Mouse (Mus musculus): ENCODE measurements around the gene Myadml2.

Gene Myadml2

DNA sequence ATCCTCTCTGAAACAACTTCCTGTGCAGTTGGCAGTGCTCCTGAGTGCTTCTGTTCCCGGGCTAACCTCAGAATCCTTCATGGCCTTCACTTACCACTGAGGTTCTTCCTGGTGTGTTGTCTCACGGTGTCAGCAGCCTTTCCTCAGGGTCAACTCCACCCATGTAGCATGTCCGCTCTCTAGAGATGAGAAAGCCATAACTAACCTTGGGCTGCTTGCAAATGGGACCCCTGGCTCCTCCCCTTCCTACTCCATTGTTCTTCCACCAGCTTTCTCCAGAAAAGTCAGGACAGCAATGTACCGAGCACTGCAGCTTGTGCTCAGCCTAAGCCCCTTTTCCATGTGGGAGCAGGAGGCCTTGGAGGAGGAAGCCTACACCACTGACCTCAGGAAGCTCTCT is 41.2 kb downstream of the Myadml2 start:
- Histone ChIP-seq H3K36me3 (ENCODE audit: insufficient read depth, low read length) (peaks cover 79% of the 10 kb centered on the region), H3K9me3 (ENCODE audit: low read length) (no peaks in the 10 kb centered on the region), H3K4me3 (replicated peaks; ENCODE audit: low read length) (0 out of 2 replicates have a peak overlapping the region, but pooled peaks have one; percentile 13), H3K27me3 (ENCODE audit: insufficient read depth, low read length) (0 out of 2 replicates have a peak, but pooled peaks cover 2% of the 10 kb centered on the region), H3K4me1 (replicated peaks; ENCODE audit: low read depth, low read length) (peaks cover 63% of the 10 kb centered on the region)
- TF ChIP-seq POU5F1 (IDR thresholded peaks at IDR 0.05; ENCODE audit: borderline replicate concordance, low read length) (no peak), CTCF (conservative IDR thresholded peaks at IDR 0.05; ENCODE audit: low read length) (no peak), NANOG (IDR thresholded peaks at IDR 0.05; ENCODE audit: borderline replicate concordance, low read length) (no peak)

DNA sequence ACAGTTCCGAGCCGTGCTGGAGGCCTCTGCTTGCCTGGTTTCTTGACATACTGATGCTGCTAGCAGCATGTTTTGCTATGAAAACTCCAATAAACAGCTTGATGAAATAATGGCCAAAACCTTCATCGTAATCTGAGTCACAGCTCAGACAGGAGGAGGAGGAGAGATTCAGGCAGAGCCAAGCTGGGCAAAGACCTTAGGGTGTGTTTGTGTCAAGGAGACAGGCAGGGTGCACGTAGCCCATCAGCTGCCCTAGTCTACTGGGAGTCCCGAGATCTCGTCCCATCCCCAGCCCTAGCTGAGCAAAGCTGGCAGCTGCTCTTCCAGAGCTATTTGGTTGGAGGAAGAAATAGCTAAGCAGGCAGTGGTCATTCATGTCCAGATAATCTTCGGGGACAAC is 42.3 kb downstream of the Myadml2 start:
- Histone ChIP-seq H3K27me3 (ENCODE audit: insufficient read depth, low read length) (0 out of 2 replicates have a peak, but pooled peaks cover 2% of the 10 kb centered on the region), H3K4me1 (replicated peaks; ENCODE audit: low read depth, low read length) (peaks cover 54% of the 10 kb centered on the region), H3K9me3 (ENCODE audit: low read length) (no peaks in the 10 kb centered on the region), H3K4me3 (replicated peaks; ENCODE audit: low read length) (no peak overlapping the region), H3K36me3 (ENCODE audit: insufficient read depth, low read length) (peaks cover 78% of the 10 kb centered on the region)
- TF ChIP-seq POU5F1 (IDR thresholded peaks at IDR 0.05; ENCODE audit: borderline replicate concordance, low read length) = no peak
- TF ChIP-seq NANOG (IDR thresholded peaks at IDR 0.05; ENCODE audit: borderline replicate concordance, low read length) = no peak
- no peak for TF ChIP-seq CTCF (conservative IDR thresholded peaks at IDR 0.05; ENCODE audit: low read length)

DNA sequence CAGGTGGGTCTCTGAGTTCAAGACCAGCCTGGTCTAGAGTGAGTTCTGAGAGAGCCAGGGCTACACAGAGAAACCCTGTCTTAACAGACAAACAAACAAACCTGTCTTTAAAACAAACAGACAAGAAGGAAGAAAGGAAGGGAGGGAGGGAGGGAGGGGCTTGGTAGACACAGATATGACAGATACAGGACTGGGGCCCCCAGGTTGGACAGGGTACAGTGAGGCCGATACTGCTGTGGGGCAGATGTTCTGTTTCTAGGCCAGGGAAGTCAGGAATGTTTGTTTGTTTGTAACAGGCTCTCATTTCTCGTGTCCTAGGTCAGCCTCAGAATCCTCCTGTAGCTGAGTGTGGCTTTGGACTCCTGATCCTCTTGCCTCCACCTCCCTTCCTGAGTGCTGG is 44.4 kb downstream of the Myadml2 start:
- Histone ChIP-seq H3K36me3 (ENCODE audit: insufficient read depth, low read length) (peaks cover 81% of the 10 kb centered on the region), H3K27me3 (ENCODE audit: insufficient read depth, low read length) (0 out of 2 replicates have a peak, but pooled peaks cover 2% of the 10 kb centered on the region), H3K4me3 (replicated peaks; ENCODE audit: low read length) (no peak overlapping the region), H3K9me3 (ENCODE audit: low read length) (no peaks in the 10 kb centered on the region), H3K4me1 (replicated peaks; ENCODE audit: low read depth, low read length) (peaks cover 48% of the 10 kb centered on the region)
- TF ChIP-seq CTCF (conservative IDR thresholded peaks at IDR 0.05; ENCODE audit: low read length) (no peak), POU5F1 (IDR thresholded peaks at IDR 0.05; ENCODE audit: borderline replicate concordance, low read length) (no peak), NANOG (IDR thresholded peaks at IDR 0.05; ENCODE audit: borderline replicate concordance, low read length) (no peak)

DNA sequence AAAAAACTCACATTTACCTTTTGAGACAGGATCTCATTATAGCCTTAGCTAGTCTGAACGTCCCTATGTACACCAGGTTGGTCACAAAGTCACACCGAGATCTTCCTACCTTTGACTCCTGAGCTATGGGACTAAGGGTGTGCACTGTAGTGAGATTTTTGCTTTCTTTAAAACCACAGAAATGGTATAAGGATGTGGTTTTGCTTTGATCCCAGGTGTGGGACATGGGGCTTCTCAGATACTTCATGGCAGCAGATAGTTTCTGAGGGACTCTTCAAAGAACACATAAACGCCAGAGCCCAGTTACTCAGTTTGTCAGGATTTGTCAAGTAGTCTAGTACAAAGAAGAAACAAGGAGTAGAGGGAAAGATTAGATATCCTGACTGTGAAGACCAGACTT is 47.2 kb downstream of the Myadml2 start:
- Histone ChIP-seq H3K36me3 (ENCODE audit: insufficient read depth, low read length) (peaks cover 82% of the 10 kb centered on the region), H3K4me3 (replicated peaks; ENCODE audit: low read length) (no peak overlapping the region), H3K27me3 (ENCODE audit: insufficient read depth, low read length) (no peaks in the 10 kb centered on the region), H3K9me3 (ENCODE audit: low read length) (no peaks in the 10 kb centered on the region), H3K4me1 (replicated peaks; ENCODE audit: low read depth, low read length) (peaks cover 37% of the 10 kb centered on the region)
- TF ChIP-seq NANOG (IDR thresholded peaks at IDR 0.05; ENCODE audit: borderline replicate concordance, low read length) (no peak), CTCF (conservative IDR thresholded peaks at IDR 0.05; ENCODE audit: low read length) (no peak), POU5F1 (IDR thresholded peaks at IDR 0.05; ENCODE audit: borderline replicate concordance, low read length) (no peak)

DNA sequence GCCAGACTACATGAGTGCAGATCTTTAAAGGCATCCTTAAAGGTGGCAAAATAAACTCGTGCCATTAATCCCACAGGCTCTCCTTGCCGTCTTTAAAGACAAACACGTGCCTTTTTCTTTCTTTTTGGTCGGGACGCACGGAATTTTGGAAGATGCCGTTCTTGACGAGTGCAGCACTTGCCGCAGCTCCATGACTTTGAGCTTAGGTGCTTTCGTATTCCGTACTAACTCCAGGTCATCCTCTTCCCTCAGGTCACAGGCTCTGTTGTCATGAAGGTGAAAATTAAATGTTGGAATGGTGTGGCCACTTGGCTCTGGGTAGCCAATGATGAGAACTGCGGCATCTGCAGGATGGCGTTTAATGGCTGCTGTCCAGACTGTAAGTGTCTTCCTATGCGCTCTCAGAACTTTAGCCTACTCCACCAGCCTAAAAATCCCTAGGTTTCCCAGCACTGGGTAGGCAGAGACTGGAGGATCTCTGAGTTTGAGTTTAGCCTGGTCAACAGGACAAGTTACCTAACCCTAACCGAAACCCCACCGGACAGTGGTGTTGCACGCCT is 48.9 kb downstream of the Myadml2 start:
- Histone ChIP-seq H3K4me3 (replicated peaks; ENCODE audit: low read length) (peak overlapping the region; percentile 96), H3K9me3 (ENCODE audit: low read length) (no peaks in the 10 kb centered on the region), H3K27me3 (ENCODE audit: insufficient read depth, low read length) (no peaks in the 10 kb centered on the region), H3K36me3 (ENCODE audit: insufficient read depth, low read length) (peaks cover 82% of the 10 kb centered on the region), H3K4me1 (replicated peaks; ENCODE audit: low read depth, low read length) (peaks cover 51% of the 10 kb centered on the region)
- TF ChIP-seq CTCF (conservative IDR thresholded peaks at IDR 0.05; ENCODE audit: low read length) = no peak

DNA sequence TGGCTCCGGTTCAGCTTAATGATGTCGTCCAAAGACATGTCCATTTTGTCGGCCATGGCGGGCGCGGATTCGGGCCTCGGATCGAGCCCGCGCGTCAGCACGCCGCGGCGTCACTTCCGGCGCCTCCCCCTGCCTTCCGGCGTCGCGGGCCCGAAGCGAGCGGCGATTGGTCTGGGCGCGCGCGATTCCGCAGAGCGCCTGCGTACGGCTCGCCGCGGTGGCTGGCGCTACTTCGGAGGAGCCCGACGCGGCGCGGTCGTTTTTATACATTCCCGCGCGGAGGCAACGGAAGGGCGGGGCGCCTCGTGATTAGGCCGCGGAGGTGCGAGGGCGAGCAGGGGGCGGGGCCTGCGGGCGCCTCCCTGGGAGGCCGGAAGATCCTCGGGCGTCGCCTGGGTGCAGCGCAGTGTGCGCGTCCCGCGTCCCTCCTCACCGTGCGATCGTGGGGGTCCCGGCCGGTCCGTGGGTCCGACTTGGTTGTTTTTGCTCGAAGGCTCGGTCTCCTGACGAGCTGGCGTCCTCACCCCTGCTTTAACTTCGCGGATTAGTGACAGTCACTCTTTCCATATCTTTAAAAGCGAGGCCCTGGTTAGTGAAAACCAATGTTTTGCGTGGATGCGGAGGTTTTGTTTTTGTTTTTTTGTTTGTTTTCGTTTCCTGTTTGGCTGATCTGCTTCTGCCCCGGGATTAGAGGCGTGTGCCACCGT is 49.5 kb downstream of the Myadml2 start, which contains the start of the genes Alyref and Anapc11:
Gene Alyref (minus strand): TSS at position 83 of the 707 bp plus-strand sequence.
Gene Anapc11 (plus strand): TSS at position 139 of the 707 bp plus-strand sequence.
- Histone ChIP-seq H3K36me3 (ENCODE audit: insufficient read depth, low read length) (peaks cover 82% of the 10 kb centered on the region), H3K9me3 (ENCODE audit: low read length) (no peaks in the 10 kb centered on the region), H3K27me3 (ENCODE audit: insufficient read depth, low read length) (no peaks in the 10 kb centered on the region), H3K4me3 (replicated peaks; ENCODE audit: low read length) (peak within 1 kb of the TSS; percentile 96), H3K4me1 (replicated peaks; ENCODE audit: low read depth, low read length) (peaks cover 56% of the 10 kb centered on the region)
- TF ChIP-seq CTCF (conservative IDR thresholded peaks at IDR 0.05; ENCODE audit: low read length) (no peak), NANOG (IDR thresholded peaks at IDR 0.05; ENCODE audit: borderline replicate concordance, low read length) (no peak), POU5F1 (IDR thresholded peaks at IDR 0.05; ENCODE audit: borderline replicate concordance, low read length) (no peak)

DNA sequence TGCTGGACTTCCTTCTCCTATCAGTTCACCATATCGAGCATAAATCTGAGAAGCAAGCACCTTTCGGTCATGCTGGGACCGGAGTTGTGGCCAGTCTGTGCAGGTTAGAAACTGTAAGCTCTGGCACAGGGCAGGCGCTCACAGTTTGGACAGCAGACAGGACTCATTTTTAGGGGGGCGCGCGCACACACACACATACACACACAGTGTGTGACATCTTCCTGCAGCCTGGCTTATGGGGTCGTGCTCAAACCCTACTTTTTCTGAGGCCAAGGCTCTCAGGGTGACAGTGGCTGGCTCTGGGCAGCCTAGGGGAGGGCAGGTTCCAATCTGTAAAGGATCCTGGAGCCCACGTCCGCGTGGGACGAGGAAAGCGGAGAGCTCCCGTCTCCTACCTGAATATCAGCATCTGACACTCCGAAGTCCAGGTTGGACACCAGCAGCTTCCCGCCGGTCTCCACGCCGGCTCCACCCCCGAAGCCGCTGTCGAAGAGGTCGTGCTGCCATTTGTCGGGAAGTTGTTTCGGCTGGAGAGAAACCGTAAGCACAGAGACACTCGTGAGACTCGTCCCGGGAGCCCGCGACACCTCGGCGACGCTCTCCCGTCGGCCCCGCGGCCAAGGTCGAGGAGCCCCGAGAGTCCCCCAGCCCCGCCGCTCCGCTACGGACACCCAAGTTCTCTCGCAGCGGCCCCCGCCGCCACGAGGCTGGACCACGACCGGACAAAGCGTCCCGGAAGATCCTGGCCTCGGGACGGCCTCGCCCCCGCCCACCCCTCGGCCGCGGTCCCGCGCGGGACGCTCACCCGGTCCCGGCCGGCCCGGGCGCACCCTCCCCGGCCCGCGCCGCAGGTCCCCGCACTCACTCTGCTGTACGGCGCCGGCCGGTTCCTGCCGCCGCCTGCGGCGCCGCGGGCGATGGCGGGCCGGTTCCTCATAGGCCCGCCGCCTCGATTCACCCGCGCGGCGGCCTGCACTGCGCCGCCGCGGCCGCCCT is 50.4 kb downstream of the Myadml2 start:
- Histone ChIP-seq H3K9me3 (ENCODE audit: low read length) (no peaks in the 10 kb centered on the region), H3K4me3 (replicated peaks; ENCODE audit: low read length) (peak overlapping the region; percentile 96), H3K4me1 (replicated peaks; ENCODE audit: low read depth, low read length) (peaks cover 61% of the 10 kb centered on the region), H3K36me3 (ENCODE audit: insufficient read depth, low read length) (peaks cover 82% of the 10 kb centered on the region), H3K27me3 (ENCODE audit: insufficient read depth, low read length) (no peaks in the 10 kb centered on the region)
- TF ChIP-seq POU5F1 (IDR thresholded peaks at IDR 0.05; ENCODE audit: borderline replicate concordance, low read length) = no peak
- TF ChIP-seq NANOG (IDR thresholded peaks at IDR 0.05; ENCODE audit: borderline replicate concordance, low read length) = no peak
- TF ChIP-seq CTCF (conservative IDR thresholded peaks at IDR 0.05; ENCODE audit: low read length) = no peak
